Mouse (Mus musculus) CD4-positive, CD25-positive, alpha-beta regulatory T cell, adult 4 months (primary cell): ENCODE measurements around the gene Dmrt2. TPM values are rescaled to one million over a fixed set of nuclear protein-coding genes. Genes with fewer than 3 reads are reported as not detected.

ENCODE experiments used
- ATAC-seq: one replicate; pipeline ENCODE4 v1.8.0; 2017
- polyA plus RNA-seq, 2 experiments: library from polyadenylated mRNA; unstranded; fragments of 100-300 nt; shearing (Covaris generic); gene quantifications; one replicate each; pipeline ENCODE4 v1.2.1; 2017

The Dmrt2 gene
- not detected for polyA plus RNA-seq

DNA sequence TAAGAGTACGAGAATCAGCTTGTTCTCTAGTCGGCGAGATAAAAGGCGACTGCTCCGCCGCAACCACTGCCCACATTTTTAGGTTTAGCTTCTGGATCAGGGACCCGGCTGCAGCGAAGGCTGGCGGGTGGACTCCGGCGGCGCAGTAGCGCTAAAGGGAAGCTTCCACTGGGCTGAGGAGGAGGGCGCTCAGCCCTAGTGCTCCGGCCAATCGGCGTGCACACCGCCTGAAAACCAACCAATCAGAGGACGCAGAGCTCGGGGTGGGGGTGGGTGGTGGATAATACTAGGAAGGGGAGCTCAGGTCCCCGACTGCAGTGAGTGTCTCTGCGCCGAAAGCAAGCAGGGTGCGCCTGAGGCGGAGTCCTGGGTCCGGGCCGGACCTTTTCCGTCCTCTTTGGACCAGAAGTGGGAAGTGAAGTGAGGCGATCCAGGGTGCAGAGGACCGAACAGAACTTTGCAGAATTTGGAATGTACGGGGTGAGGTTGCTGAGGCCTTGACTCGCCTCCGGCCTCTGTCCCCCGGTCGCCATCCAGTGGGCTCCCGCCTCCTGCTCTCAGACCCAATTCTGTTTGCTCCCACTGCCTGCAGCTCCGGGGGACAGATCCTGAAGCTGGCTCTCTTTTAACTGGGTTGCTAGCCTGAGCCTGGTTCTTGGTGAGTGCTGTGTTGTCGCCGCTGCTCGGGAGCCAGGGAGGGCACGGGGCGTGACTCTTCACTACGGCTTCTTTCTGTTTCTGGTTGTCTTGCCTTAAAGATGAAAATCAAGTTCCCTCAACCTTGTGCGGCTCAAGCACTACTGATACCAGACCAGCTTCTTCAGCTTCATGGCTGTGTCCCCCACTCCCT is at the start of gene Dmrt2:
Dmrt2 (plus strand) TSS at position 311 of the 850 bp plus-strand sequence.
- ATAC-seq = no peak

- no peak for ATAC-seq
Observed at GRCm38 (mm10) chr19:25628490-25628889, 43.7 kb upstream of the Dmrt2 start.

DNA sequence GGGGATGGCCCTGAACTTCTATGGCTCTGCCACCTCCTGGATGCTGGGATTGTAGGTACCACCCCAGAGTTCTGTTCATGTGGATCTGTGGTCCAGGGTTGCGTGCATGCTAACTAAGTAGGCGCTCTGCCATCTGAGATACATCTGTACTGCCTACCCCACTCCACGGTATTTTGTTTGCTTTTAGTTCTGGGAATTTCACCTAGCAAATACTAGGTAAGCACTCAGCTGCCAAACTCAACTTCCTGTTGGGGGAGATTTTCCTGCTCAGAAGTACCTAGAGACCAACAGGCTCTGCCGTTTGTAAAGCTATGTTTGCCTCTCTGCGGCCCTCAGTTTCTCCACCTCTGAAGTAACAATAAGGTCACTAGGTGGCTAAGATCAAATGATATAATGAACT is 37.1 kb upstream of the Dmrt2 start:
- no peak for ATAC-seq

DNA sequence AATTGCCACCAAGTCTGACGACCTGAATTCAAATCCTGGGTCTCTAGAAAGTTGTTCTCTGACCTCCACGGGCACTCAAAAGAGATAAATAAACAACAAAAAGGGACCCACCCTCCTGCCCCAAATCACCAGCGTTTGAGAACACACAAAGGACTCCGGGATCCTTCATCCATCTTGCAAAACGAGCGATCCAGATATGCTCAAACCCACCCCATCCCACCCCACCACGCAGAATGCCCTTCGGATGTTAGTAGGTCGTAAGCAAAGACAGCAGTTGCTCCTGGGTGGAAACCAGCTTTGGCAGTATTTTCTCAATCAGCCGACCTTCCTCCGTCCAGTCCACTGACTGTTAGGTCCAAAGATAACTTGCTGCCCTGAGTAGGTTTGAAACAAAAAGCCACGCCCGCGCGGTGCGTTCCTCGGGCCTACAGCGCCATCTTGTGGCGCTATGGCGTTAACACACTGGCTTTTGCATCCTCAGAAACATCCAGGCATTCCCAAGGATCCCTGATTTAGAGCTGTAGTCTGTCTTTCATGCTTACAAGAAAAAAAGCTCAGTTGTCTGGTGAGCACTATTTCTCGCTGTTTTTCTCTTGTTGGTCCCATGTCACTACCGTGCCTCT is 36.5 kb upstream of the Dmrt2 start:
- no peak for ATAC-seq

DNA sequence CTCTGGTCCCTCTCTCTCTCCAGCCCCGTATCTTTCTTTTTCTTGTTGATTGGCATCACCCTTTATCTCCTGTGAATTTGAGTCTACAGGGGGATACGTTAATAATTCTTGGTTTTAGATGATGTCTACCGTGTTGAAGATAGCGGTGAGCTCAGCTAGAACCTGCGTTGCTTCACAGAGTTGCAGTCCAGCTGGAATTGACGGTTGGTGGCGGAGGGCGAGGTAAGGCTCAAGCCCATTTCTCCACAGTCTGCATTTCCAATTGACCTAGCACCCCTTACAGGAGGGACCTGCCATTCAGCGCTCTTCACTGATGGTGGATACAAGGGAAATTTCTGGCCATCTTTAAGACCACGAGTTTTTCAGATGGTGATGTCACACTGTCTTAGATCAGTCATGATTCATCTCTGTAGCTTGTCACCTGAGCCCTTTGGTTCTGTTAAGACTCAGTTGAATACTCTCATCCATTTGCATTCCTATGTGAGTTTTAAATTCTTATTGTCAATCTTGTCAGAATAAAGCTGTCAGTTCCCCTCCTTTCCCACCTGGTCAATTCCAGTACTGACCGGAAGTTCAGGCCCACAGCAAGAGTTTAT is 33.3 kb upstream of the Dmrt2 start:
- ATAC-seq = no peak

GRCm38 (mm10) chr19:25641786-25642185 is 30.4 kb upstream of the Dmrt2 start:
- no peak for ATAC-seq

DNA sequence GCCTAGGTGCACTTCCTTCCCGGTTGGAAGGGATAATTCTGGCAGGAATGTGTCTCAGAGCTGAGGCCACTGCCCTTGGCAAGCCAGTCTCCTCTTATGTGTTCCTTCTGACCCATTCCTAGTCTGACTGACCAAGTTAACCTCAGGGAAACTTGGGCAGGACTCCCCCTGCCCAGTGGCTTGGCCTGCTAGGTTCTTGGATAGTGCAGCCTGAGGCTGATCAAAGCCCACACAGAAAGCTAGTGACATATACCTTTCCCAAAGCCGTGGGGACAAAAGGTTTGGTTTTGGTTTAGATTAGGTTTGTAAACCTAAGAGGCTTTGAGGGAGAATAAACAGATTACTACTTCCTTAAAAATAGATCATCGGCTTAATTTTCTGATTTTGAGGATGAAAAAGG is 25.1 kb upstream of the Dmrt2 start:
- ATAC-seq = no peak

DNA sequence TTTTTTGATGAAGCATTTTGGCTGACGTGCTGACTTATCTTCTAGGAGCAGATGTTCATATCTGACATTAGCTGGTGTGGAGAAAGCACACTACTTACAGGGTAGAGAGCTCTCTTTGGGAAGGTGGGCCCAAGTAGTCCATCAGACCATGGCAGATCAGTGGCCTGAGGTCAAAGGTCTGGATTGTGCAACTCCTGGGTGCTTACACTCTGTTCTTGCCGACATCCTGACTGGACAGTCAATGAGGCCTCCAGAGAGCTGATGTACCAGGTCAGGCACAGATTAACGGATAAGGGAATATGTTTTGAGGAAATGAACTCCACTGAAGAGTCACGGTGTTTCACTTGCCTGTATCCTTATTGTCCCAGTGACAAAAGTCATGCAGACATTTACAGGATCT is 23.5 kb upstream of the Dmrt2 start:
- ATAC-seq = no peak

GRCm38 (mm10) chr19:25650474-25650873 is 21.7 kb upstream of the Dmrt2 start:
- no peak for ATAC-seq

- ATAC-seq = no peak
Observed at GRCm38 (mm10) chr19:25652560-25652959, 19.7 kb upstream of the Dmrt2 start.

DNA sequence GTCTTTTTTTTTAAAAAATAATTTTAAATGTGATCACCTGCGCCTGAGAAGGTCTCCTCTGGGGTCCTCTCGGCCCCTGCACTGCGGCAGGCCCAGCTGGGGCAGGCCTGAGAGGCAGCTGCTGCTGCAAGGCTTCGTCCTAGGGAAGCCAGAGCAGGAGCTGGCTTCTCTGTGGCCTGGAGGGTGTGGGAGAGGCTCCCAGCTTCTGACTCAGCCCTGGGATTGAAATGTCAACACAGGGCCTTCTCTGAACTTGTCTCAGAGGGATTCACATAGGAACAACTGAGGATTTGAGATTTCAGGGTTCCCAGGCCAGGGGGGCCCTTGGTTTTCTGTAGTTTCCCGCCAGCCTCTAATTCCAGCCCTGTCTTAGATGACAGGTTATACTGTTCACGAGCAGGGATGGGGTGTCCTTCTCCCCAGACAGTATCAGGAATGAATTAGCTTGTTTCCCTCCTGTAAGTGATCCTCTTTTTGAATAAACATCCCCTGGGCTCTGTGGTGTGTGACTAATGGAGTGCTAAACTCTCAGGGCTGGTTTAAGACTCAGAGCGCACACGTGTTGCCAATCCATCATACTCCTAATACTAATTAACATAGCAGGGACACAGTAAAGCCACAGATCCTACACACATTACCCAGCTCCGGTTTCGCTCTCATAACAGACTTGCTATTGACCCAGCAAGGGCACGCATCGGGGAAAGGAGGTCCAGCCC is 18.0 kb upstream of the Dmrt2 start:
- ATAC-seq = no peak

- no peak for ATAC-seq
Observed at GRCm38 (mm10) chr19:25665486-25666339, 6.5 kb upstream of the Dmrt2 start.

- ATAC-seq = no peak
Observed at GRCm38 (mm10) chr19:25667836-25668235, 4.4 kb upstream of the Dmrt2 start.

DNA sequence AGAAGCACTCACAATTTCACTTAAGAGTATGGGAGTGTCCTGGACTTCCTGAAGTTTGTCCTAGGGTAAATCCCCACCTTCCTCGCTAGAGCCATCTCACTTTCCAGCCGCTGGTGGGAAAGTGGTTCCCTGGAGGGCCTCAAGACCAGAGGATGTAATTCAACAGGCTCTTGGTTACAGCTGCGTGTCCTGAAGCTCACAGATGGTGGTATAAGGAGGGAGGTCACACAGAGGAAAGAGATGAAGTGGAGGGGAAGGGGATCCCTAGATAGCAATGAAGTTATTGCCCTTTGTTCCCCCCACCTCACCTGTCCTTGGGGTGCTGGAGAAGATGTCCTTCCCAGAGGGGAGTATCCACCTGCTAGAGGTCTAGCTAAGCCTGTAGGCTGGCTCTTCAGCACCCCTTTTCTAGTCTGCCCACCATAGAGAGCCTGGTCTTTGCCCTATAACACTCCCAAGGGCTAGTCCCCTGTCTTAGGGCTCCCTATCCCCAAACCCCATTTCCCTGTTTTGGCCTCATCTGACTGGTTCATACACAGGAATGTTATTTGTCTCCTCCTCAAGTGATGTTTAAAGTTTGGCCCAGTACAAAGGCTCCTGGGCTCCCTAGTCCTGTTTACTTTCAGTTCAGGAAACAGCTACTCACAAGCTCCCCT is 2.5 kb upstream of the Dmrt2 start:
- ATAC-seq = no peak

DNA sequence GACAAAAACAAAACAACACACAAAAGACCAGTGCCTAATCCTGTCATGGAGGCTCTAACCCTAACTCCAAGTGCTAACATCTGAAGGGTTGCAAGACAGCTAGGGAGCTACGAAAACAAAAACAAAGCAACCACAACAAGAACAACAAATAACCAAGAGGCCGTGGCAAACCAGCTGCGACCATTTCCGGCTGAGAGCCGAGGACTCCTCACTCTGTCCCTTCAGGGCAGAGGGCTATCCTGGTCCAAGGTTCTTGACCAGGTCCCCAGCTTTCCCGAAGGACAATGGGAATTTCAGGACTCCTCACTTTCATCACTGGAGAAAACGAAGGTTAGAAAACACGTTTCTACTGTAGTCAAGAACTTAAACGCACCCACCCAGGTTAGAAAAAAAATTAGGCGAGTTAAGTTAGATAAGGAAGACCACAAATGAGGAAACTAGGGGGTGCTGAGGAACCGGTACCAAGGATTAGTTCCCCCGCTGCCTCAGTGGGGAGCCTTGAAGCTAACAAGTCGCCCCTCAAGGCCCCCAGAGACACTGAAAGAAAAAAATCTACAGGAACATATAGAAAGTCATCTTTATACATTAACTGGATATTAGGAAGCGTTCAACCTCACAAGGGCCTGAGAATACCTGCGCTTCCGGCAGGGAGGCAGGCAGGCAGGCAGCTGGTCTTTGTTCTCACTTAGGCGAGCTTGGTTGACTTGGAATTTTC is 1.5 kb upstream of the Dmrt2 start:
- no peak for ATAC-seq

DNA sequence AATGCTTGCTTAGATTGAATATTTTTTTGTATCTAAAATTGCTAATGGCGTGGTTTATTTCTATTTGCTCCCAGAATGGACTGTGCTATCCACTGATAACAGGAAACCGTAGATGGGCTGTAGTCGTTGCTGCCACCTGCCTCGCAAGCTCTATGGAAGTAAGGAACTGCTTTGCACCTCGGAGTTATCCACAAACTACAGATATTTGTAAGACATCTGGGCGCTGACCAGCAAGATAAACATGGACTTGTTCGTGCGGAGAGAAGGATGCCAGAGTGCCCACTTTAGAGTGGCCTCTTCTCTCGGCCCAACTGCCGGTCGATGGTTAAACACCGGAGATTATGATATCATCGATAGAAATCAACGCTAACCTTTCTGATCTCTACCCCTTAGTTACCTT is 530 bp upstream of the Dmrt2 start:
- no peak for ATAC-seq

DNA sequence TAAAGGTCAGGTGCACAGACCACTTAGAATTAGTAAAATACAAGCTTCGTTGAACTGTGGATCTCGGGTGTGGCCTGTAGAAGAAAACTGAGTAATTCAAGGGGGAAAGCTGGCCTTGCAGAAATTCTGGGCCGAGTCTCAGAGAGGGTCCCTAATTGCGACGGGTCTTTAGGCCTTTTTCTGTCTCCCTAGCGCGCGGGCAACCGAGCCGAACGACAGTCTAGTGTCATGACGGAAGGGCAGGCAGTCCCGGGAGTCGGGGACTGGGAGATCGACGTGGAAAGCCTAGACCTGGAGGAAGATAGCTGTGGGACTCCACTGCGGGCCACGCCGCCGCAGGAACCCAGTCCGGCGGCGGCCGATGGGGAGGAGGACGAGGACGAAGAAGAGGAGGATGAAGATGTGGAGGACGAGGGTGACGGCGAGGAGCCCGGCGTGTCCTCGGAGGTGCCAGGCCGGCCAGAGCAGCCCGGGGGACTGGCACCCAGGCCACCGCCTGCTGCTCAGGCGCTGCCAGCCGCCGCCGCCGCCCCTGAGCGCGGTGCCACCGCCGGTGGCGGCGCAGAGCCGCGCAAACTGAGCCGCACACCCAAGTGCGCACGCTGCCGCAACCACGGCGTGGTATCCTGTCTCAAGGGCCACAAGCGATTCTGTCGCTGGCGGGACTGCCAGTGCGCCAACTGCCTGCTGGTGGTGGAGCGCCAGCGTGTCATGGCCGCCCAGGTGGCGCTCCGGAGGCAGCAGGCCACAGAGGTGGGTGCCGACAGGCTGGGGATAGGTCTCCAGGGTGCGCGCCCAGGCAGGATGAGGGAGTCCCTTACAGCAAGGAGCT is 1.2 kb downstream of the Dmrt2 start:
- ATAC-seq = no peak

GRCm38 (mm10) chr19:25674056-25674420 is 1.8 kb downstream of the Dmrt2 start:
- ATAC-seq = no peak

DNA sequence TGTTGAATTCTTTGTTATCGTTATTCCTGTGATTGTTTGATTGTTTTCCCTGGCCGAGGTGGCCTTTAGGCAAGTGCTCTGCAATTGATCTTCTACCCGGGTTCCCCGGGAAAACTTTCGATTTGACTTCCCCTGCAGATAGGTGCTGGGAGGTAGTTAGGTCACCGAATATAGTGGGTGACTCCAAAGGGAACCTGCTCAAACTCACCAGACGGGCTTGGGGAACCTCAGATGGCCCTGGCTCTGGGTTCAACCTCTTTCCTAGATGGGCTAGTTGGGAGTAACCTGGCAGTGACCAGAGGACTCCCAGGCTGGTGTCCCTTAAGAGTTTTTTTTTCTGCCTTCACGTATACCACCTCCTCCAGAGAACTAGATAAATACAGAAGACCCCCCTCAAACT is 2.5 kb downstream of the Dmrt2 start:
- no peak for ATAC-seq

DNA sequence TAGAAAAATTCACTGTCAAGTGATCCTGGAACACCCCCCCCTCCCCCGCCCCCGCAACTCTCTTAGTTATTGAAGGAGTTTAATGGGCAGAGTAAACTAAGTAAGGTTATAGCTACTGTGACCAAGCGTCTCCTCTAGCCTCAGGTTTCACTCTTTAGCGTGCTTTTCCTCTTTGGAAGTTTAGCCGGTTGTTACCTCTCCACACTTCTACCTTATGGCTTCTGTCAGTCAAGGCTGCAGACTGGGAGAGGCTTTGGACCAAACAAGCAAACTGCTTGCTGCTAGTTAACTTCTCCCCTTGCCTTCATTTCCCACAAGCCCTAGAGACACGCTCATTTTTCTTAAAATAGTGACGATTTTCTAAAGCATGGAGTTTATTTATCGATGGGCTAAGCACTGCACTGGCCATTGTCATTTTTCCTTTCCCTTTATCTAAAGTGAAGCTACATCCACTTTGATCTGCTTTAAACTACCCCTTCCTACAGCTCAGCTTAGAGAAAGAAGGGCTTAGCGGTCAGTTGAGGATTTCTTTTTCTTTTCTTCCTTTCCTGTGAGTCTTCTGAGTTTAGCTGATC is 3.7 kb downstream of the Dmrt2 start:
- ATAC-seq = no peak
